Mouse (Mus musculus): ENCODE measurements around the gene Mroh8. TPM values are rescaled to one million over a fixed set of nuclear protein-coding genes. Genes with fewer than 3 reads are reported as not detected.

The Mroh8 gene
- total RNA-seq, 1 experiment: 0.58 TPM

GRCm38 (mm10) chr2:157292093-157292492 lies 12.7 kb upstream of the Mroh8 start:
- H3K4me1 ChIP-seq (ENCODE audit: control insufficient read depth in 2 of 2, insufficient read depth in 2 of 2, low read length in 2 of 2, poor library complexity in 1 of 2): peaks cover 2 to 11% of the 10 kb centered on the region in 2 experiments; a peak in 2 of 4 replicates
- no peaks in the 10 kb centered on the region for H3K9me3 ChIP-seq (ENCODE audit: control insufficient read depth, insufficient read depth, low read depth, low read length)
- peak; percentile 52 for DNase-seq (ENCODE audit: low read depth, low spot score)
- in situ Hi-C loops (cut with MboI; ENCODE audit: low sequenced_read_pairs in 2 of 2, unreplicated experiment in 2 of 2): no loop called here
- no peak overlapping the region for H3K27ac ChIP-seq (ENCODE audit: insufficient read depth, low read depth, low read length, poor library complexity, severe bottlenecking)
- H3K4me3 ChIP-seq (ENCODE audit: insufficient read depth in 1 of 2, low read depth in 1 of 2, low read length in 2 of 2, poor library complexity in 1 of 2, severe bottlenecking in 1 of 2): no peak overlapping the region
- H3K36me3 ChIP-seq (ENCODE audit: control insufficient read depth, insufficient read depth, low read length, poor library complexity, severe bottlenecking): peaks cover 49% of the 10 kb centered on the region
- H3K9ac ChIP-seq (ENCODE audit: insufficient read depth, low read depth, low read length, poor library complexity, severe bottlenecking): no peak overlapping the region
- no peak for TF ChIP-seq ZC3H11A (IDR thresholded peaks at IDR 0.05; ENCODE audit: borderline replicate concordance, low read depth, low read length)
- no peak for TF ChIP-seq CHD2 (IDR thresholded peaks at IDR 0.05; ENCODE audit: low read depth, low read length)
- no peak for TF ChIP-seq ZNF384 (IDR thresholded peaks at IDR 0.05; ENCODE audit: low read depth, low read length)

- Histone ChIP-seq H3K9ac (ENCODE audit: insufficient read depth, low read depth, low read length, poor library complexity, severe bottlenecking) (no peak overlapping the region), H3K27ac (ENCODE audit: insufficient read depth, low read depth, low read length, poor library complexity, severe bottlenecking) (no peak overlapping the region), H3K36me3 (ENCODE audit: control insufficient read depth, insufficient read depth, low read length, poor library complexity, severe bottlenecking) (peaks cover 41% of the 10 kb centered on the region), H3K4me3 (ENCODE audit: insufficient read depth in 1 of 2, low read depth in 1 of 2, low read length in 2 of 2, poor library complexity in 1 of 2, severe bottlenecking in 1 of 2) (no peak overlapping the region), H3K9me3 (ENCODE audit: control insufficient read depth, insufficient read depth, low read depth, low read length) (no peaks in the 10 kb centered on the region), H3K4me1 (ENCODE audit: control insufficient read depth in 2 of 2, insufficient read depth in 2 of 2, low read length in 2 of 2, poor library complexity in 1 of 2) (peaks cover 2 to 15% of the 10 kb centered on the region in 2 experiments; a peak in 2 of 4 replicates)
- in situ Hi-C loops (cut with MboI; ENCODE audit: low sequenced_read_pairs in 2 of 2, unreplicated experiment in 2 of 2): loop anchor here in 1 of 2 experiments (5.0 kb wide), 1 partner anchor 283 kb away; the partner anchor contains the start of gene Blcap
- DNase-seq (ENCODE audit: low read depth, low spot score): no peak
- TF ChIP-seq MAFK (IDR thresholded peaks at IDR 0.05; ENCODE audit: insufficient read depth, low read depth, low read length) (no peak), ZNF384 (IDR thresholded peaks at IDR 0.05; ENCODE audit: low read depth, low read length) (no peak), HCFC1 (IDR thresholded peaks at IDR 0.05; ENCODE audit: borderline replicate concordance, insufficient read depth, low read length) (no peak), CHD2 (IDR thresholded peaks at IDR 0.05; ENCODE audit: low read depth, low read length) (no peak), ZC3H11A (IDR thresholded peaks at IDR 0.05; ENCODE audit: borderline replicate concordance, low read depth, low read length) (no peak)
Observed at GRCm38 (mm10) chr2:157288996-157289395, 9.6 kb upstream of the Mroh8 start.

- no peak for TF ChIP-seq MAFK (IDR thresholded peaks at IDR 0.05; ENCODE audit: insufficient read depth, low read depth, low read length)
- no peak for TF ChIP-seq ZC3H11A (IDR thresholded peaks at IDR 0.05; ENCODE audit: borderline replicate concordance, low read depth, low read length)
- no peak for TF ChIP-seq ZNF384 (IDR thresholded peaks at IDR 0.05; ENCODE audit: low read depth, low read length)
- no peak for TF ChIP-seq CHD2 (IDR thresholded peaks at IDR 0.05; ENCODE audit: low read depth, low read length)
- TF ChIP-seq HCFC1 (IDR thresholded peaks at IDR 0.05; ENCODE audit: borderline replicate concordance, insufficient read depth, low read length): no peak
- H3K9ac ChIP-seq (ENCODE audit: insufficient read depth, low read depth, low read length, poor library complexity, severe bottlenecking): no peak overlapping the region
- peaks cover 42% of the 10 kb centered on the region for H3K36me3 ChIP-seq (ENCODE audit: control insufficient read depth, insufficient read depth, low read length, poor library complexity, severe bottlenecking)
- no peak overlapping the region for H3K27ac ChIP-seq (ENCODE audit: insufficient read depth, low read depth, low read length, poor library complexity, severe bottlenecking)
- no peaks in the 10 kb centered on the region for H3K9me3 ChIP-seq (ENCODE audit: control insufficient read depth, insufficient read depth, low read depth, low read length)
- peaks cover 2 to 20% of the 10 kb centered on the region in 2 experiments; a peak in 2 of 4 replicates for H3K4me1 ChIP-seq (ENCODE audit: control insufficient read depth in 2 of 2, insufficient read depth in 2 of 2, low read length in 2 of 2, poor library complexity in 1 of 2)
- no peak overlapping the region for H3K4me3 ChIP-seq (ENCODE audit: insufficient read depth in 1 of 2, low read depth in 1 of 2, low read length in 2 of 2, poor library complexity in 1 of 2, severe bottlenecking in 1 of 2)
- peak; percentile 56 for DNase-seq (ENCODE audit: low read depth, low spot score)
- in situ Hi-C loops (cut with MboI; ENCODE audit: low sequenced_read_pairs in 2 of 2, unreplicated experiment in 2 of 2): loop anchor here in 1 of 2 experiments (5.0 kb wide), 1 partner anchor 285 kb away; the partner anchor contains the start of gene Blcap
Observed at GRCm38 (mm10) chr2:157287542-157287941, 8.2 kb upstream of the Mroh8 start.

GRCm38 (mm10) chr2:157283321-157283720 lies 4.0 kb upstream of the Mroh8 start:
- H3K4me1 ChIP-seq (ENCODE audit: control insufficient read depth in 2 of 2, insufficient read depth in 2 of 2, low read length in 2 of 2, poor library complexity in 1 of 2): peaks cover 3 to 12% of the 10 kb centered on the region in 2 experiments; a peak in 3 of 4 replicates
- TF ChIP-seq ZNF384 (IDR thresholded peaks at IDR 0.05; ENCODE audit: low read depth, low read length) (no peak), MAFK (IDR thresholded peaks at IDR 0.05; ENCODE audit: insufficient read depth, low read depth, low read length) (no peak), HCFC1 (IDR thresholded peaks at IDR 0.05; ENCODE audit: borderline replicate concordance, insufficient read depth, low read length) (no peak), ZC3H11A (IDR thresholded peaks at IDR 0.05; ENCODE audit: borderline replicate concordance, low read depth, low read length) (no peak), CHD2 (IDR thresholded peaks at IDR 0.05; ENCODE audit: low read depth, low read length) (no peak)
- peaks cover 17% of the 10 kb centered on the region for H3K36me3 ChIP-seq (ENCODE audit: control insufficient read depth, insufficient read depth, low read length, poor library complexity, severe bottlenecking)
- 0 out of 2 replicates have a peak overlapping the region, but pooled peaks have one; percentile 16 for H3K9ac ChIP-seq (ENCODE audit: insufficient read depth, low read depth, low read length, poor library complexity, severe bottlenecking)
- in situ Hi-C loops (cut with MboI; ENCODE audit: low sequenced_read_pairs in 2 of 2, unreplicated experiment in 2 of 2): no loop called here
- no peak for DNase-seq (ENCODE audit: low read depth, low spot score)
- H3K27ac ChIP-seq (ENCODE audit: insufficient read depth, low read depth, low read length, poor library complexity, severe bottlenecking): no peak overlapping the region; the same call in 1 of the 2 replicates
- H3K4me3 ChIP-seq (ENCODE audit: insufficient read depth in 1 of 2, low read depth in 1 of 2, low read length in 2 of 2, poor library complexity in 1 of 2, severe bottlenecking in 1 of 2): no peak overlapping the region
- H3K9me3 ChIP-seq (ENCODE audit: control insufficient read depth, insufficient read depth, low read depth, low read length): no peaks in the 10 kb centered on the region

All from ES-E14 (cell line).